Mouse (Mus musculus) intestine, embryonic 14.5 days (tissue): ENCODE measurements at regions not wholly inside any gene's neighbourhood (a gene's known extent, or its start where the extent isn't known, plus 50 kb on each side); places are given as distances from the start of the nearest gene placed in this dataset.
"Not testable (repeated sequence)": the region's sequence is repeated elsewhere in the genome, so short reads cannot be mapped to it uniquely, and the experiment has no call there.

Experiments
- ATAC-seq: fragments of 200-750 bp; cut with Nextera tagmentation; replicated peaks from 2 replicates; pipeline ENCODE4 v1.8.0; 2017; ENCODE audit warnings: low read depth, moderate number of reproducible peaks, moderate TSS enrichment, moderate library complexity; ENCODE audit not compliant: low FRiP score, low TSS enrichment
- DNase-seq: peaks from one replicate; pipeline ENCODE4 v3.0.0-alpha.2; 2018; ENCODE audit warnings: low spot score
- H3K27ac ChIP-seq: fragments of 300-500 bp; sonication (generic); 2 replicates; pipeline ENCODE4 v1.5.1; 2014; ENCODE audit warnings: low read depth, mild to moderate bottlenecking, control low read depth
- H3K27me3 ChIP-seq: fragments of 300-500 bp; sonication (generic); replicated peaks from 2 replicates; pipeline ENCODE4 v1.6.1; 2014; ENCODE audit warnings: low read length, control low read depth; ENCODE audit not compliant: control insufficient read depth, insufficient read depth
- H3K36me3 ChIP-seq: fragments of 300-500 bp; sonication (generic); 2 replicates; pipeline ENCODE4 v1.6.1; 2014; ENCODE audit warnings: low read length, control low read depth; ENCODE audit not compliant: control insufficient read depth, insufficient read depth
- H3K4me1 ChIP-seq: fragments of 300-500 bp; sonication (generic); replicated peaks from 2 replicates; pipeline ENCODE4 v1.6.1; 2014; ENCODE audit warnings: low read length, control low read depth, mixed read lengths; ENCODE audit not compliant: control insufficient read depth, insufficient read depth
- H3K4me2 ChIP-seq: fragments of 300-500 bp; sonication (generic); 2 replicates; pipeline ENCODE4 v1.6.1; 2014; ENCODE audit warnings: low read length
- H3K4me3 ChIP-seq: fragments of 300-500 bp; sonication (generic); 2 replicates; pipeline ENCODE4 v1.5.1; 2014; ENCODE audit warnings: low read depth, low read length, control low read depth, mixed read lengths
- H3K9ac ChIP-seq: fragments of 300-500 bp; sonication (generic); 2 replicates; pipeline ENCODE4 v1.6.1; 2014; ENCODE audit warnings: mild to moderate bottlenecking, low read length
- H3K9me3 ChIP-seq: fragments of 300-500 bp; sonication (generic); 2 replicates; pipeline ENCODE4 v1.6.1; 2016; ENCODE audit warnings: low read length, control low read depth; ENCODE audit not compliant: control insufficient read depth
- WGBS: fragments of 180-500 bp; shearing (Covaris S2); extraction: QIAGEN DNeasy Blood & Tissue Kit; methylation state at CpG from one replicate; pipeline ENCODE4 v1.1.7; 2014; 5-methylcytosine and 5-hydroxymethylcytosine counted together

- H3K9me3 ChIP-seq, result no peaks in the 10 kb centered on the region
These were observed 65.4 kb downstream of the Chst1 start for GRCm38 (mm10) chr2:92664939-92665338.

GRCm38 (mm10) chr2:92667192-92667591, 67.7 kb downstream of the Chst1 start:
- Histone ChIP-seq H3K4me1 (no peaks in the 10 kb centered on the region), H3K27ac (no peak overlapping the region), H3K4me2 (no peak overlapping the region), H3K4me3 (no peak overlapping the region), H3K27me3 (no peaks in the 10 kb centered on the region), H3K9me3 (no peaks in the 10 kb centered on the region), H3K9ac (no peak overlapping the region), H3K36me3 (no peaks in the 10 kb centered on the region)
- ATAC-seq (no peak), DNase-seq (no peak)
- WGBS, result 52% methylated on average over 1 of the region's 1 CpGs

More at GRCm38 (mm10) chr2:92664939-92665338, 65.4 kb downstream of the Chst1 start:
- Histone ChIP-seq H3K9ac (no peak overlapping the region), H3K4me1 (no peaks in the 10 kb centered on the region), H3K27me3 (no peaks in the 10 kb centered on the region), H3K36me3 (no peaks in the 10 kb centered on the region), H3K27ac (no peak overlapping the region), H3K4me3 (no peak overlapping the region), H3K4me2 (no peak overlapping the region)
- DNase-seq (no peak), ATAC-seq (no peak)
- WGBS, result 66% methylated on average over 5 of the region's 5 CpGs

- WGBS, result 42% methylated on average over 6 of the region's 6 CpGs
- no peak for DNase-seq
- no peak overlapping the region for H3K9ac ChIP-seq
These were observed 68.2 kb downstream of the Chst1 start for GRCm38 (mm10) chr2:92667756-92668155.

GRCm38 (mm10) chr2:92669431-92670081, 70.0 kb downstream of the Chst1 start:
- not testable (repeated sequence) for H3K9ac ChIP-seq, DNase-seq, ATAC-seq, H3K4me3 ChIP-seq, H3K4me2 ChIP-seq, H3K36me3 ChIP-seq, H3K9me3 ChIP-seq, H3K4me1 ChIP-seq, H3K27me3 ChIP-seq, H3K27ac ChIP-seq
- 46% methylated on average over 9 of the region's 10 CpGs for WGBS

More at GRCm38 (mm10) chr2:92667756-92668155, 68.2 kb downstream of the Chst1 start:
- no peaks in the 10 kb centered on the region for H3K36me3 ChIP-seq
- H3K4me3 ChIP-seq, result no peak overlapping the region
- no peaks in the 10 kb centered on the region for H3K9me3 ChIP-seq
- no peaks in the 10 kb centered on the region for H3K4me1 ChIP-seq
- no peak overlapping the region for H3K4me2 ChIP-seq
- H3K27me3 ChIP-seq, result no peaks in the 10 kb centered on the region
- ATAC-seq, result no peak
- no peak overlapping the region for H3K27ac ChIP-seq

GRCm38 (mm10) chr2:92671586-92671985, 72.1 kb downstream of the Chst1 start:
- Histone ChIP-seq H3K36me3 (no peaks in the 10 kb centered on the region), H3K27me3 (no peaks in the 10 kb centered on the region), H3K9ac (no peak overlapping the region), H3K4me1 (no peaks in the 10 kb centered on the region), H3K4me2 (no peak overlapping the region), H3K27ac (no peak overlapping the region), H3K9me3 (no peaks in the 10 kb centered on the region), H3K4me3 (no peak overlapping the region)
- DNase-seq (peak; percentile 86), ATAC-seq (no peak)
- 28% methylated on average over 5 of the region's 5 CpGs for WGBS

- H3K27me3 ChIP-seq, result no peaks in the 10 kb centered on the region
- 54% methylated on average over 4 of the region's 4 CpGs for whole genome bisulfite sequencing
- no peak overlapping the region for H3K9ac ChIP-seq
- no peak overlapping the region for H3K4me3 ChIP-seq
- H3K4me1 ChIP-seq, result no peaks in the 10 kb centered on the region
- no peaks in the 10 kb centered on the region for H3K36me3 ChIP-seq
- no peak for ATAC-seq
- no peak overlapping the region for H3K4me2 ChIP-seq
- no peak overlapping the region for H3K27ac ChIP-seq
- DNase-seq, result no peak
- H3K9me3 ChIP-seq, result no peaks in the 10 kb centered on the region
These were observed 72.6 kb downstream of the Chst1 start for GRCm38 (mm10) chr2:92672106-92672505.

- no peaks in the 10 kb centered on the region for H3K27me3 ChIP-seq
- H3K9me3 ChIP-seq, result no peaks in the 10 kb centered on the region
- ATAC-seq (no peak), DNase-seq (no peak)
- H3K4me2 ChIP-seq, result no peak overlapping the region
- H3K27ac ChIP-seq, result no peak overlapping the region
- no peak overlapping the region for H3K4me3 ChIP-seq
- no peak overlapping the region for H3K9ac ChIP-seq
- WGBS, result 86% methylated on average over 9 of the region's 9 CpGs
- H3K36me3 ChIP-seq, result no peaks in the 10 kb centered on the region
- H3K4me1 ChIP-seq, result no peaks in the 10 kb centered on the region
These were observed 73.7 kb downstream of the Chst1 start for GRCm38 (mm10) chr2:92673064-92673813.

- Histone ChIP-seq H3K4me3 (no peak overlapping the region), H3K4me2 (no peak overlapping the region), H3K27ac (no peak overlapping the region), H3K9ac (no peak overlapping the region), H3K9me3 (no peaks in the 10 kb centered on the region), H3K4me1 (no peaks in the 10 kb centered on the region), H3K27me3 (no peaks in the 10 kb centered on the region), H3K36me3 (no peaks in the 10 kb centered on the region)
- 28% methylated on average over 4 of the region's 4 CpGs for WGBS
- ATAC-seq (no peak), DNase-seq (no peak)
These were observed 74.4 kb downstream of the Chst1 start for GRCm38 (mm10) chr2:92673931-92674330.

GRCm38 (mm10) chr2:92675247-92675646, 75.7 kb downstream of the Chst1 start:
- DNase-seq, result no peak
- Histone ChIP-seq H3K27me3 (no peaks in the 10 kb centered on the region), H3K4me2 (no peak overlapping the region), H3K4me1 (no peaks in the 10 kb centered on the region), H3K9me3 (no peaks in the 10 kb centered on the region), H3K36me3 (no peaks in the 10 kb centered on the region), H3K27ac (no peak overlapping the region), H3K4me3 (no peak overlapping the region), H3K9ac (no peak overlapping the region)
- WGBS, result 42% methylated on average over 9 of the region's 9 CpGs
- ATAC-seq, result no peak
